Mouse (Mus musculus) frontal cortex, adult (tissue): ENCODE data around the gene Pax9.

ENCODE experiments used
- ATAC-seq: cut with Nextera tagmentation; 2 replicates; pipeline ENCODE4 v1.9.2; 2017; ENCODE audit warnings: mild to moderate bottlenecking, moderate library complexity, mixed read lengths; ENCODE audit not compliant: low TSS enrichment

Gene Pax9

DNA sequence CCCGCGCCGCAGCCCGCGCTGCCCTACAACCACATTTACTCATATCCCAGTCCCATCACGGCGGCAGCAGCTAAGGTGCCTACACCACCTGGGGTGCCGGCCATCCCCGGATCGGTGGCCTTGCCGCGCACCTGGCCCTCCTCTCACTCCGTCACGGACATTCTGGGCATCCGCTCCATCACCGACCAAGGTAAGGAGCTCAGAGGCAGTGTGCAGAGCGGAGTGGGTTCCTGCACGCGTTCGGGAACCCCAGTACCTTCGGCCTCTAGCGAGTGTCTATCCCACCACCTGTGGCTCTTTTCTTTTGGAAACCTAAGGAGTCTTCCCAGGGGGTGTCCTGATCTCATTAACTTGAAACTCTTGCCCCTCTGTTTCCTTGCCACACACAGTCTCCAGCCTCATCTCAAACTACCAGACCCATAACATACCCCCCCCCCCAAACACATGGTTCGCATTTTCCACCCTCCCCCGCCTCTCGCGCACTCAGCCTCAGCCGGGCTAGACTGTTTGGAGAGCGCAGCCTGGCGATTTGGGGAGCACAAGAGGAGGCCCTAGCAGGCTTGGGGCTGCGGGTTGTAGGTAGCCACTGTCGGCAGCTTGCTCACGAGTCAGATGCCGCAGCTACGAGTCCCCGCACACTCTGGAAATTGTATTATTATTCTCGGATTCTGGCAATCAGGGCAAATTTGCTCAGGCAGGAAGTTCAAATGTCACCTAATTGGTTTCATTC, 5.6 kb downstream of the Pax9 start:
- no peak for ATAC-seq

DNA sequence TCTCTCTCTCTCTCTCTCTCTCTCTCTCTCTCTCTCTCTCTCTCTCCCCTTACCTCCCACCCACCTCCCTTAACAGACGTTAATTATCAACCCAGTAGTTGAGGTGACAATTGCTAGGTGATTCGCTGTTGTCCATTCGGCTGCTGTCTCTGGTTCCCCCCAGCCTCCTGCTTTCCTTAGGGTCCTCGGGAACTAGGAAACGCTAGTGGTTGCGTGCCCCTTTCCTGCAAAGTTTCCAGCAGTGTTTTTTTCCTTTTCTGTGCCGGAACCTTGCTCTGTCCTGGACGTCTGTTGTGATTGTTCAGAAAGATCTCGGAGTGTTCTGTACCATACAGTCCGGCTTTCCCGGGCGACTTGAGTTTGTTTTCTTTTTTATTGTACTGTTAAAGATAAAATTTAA, 6.2 kb downstream of the Pax9 start:
- ATAC-seq, result no peak

DNA sequence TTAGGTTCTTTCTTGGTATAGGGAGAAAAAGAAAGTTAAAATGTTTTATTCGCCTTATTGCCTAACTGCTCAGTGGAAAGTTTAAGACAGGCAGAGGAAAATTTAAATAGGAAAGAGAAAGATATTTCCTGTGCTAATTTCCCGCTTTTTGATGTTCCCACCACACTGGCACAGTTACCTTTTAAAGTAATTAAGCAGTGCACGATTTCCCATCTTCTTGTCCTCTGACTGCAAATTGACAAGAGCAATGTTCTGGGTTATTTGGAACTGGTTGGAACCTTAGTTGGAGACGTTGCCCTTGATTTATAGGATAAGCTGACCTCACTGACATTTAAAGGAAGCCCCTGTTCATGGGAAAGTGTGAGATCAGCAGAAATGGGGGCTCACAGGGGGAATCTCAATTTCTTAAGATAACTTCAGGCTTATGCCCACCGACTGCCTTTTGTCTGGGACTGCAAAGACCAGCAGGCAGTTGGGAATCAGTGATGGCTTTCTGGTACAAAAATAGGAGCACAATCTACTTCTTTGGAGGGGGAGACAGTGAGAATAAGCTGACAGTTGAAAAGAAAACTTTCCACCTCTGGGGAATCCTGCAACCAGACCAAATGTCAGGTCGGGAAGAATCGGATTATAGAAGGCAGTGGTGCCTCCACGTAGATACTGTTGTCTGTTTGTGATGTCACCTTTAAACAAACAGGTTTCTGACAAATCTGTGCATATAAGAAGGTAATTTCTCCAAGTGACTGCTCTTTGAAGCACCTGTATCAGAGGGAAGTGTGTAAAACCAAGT, 6.8 kb downstream of the Pax9 start:
- ATAC-seq, result no peak

DNA sequence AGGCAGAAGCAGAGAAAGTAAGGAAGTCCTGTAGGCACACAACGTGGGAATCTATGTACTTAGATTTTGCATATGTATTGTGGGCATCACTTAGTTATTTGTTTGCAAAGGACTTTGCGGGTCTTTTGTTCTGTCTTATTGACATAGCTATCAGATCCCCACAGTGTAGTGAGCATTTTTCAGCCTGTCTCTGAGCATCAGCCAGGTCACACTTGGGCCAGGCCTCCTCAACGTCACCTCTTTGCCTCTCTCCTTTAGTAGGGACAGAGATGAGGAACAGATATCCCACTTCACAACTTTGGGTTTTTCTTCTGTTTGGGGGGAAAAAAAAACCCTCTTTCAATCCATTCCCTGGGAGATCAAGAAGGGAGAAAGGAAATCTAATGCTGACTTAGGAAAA, 7.8 kb downstream of the Pax9 start:
- ATAC-seq, result no peak

DNA sequence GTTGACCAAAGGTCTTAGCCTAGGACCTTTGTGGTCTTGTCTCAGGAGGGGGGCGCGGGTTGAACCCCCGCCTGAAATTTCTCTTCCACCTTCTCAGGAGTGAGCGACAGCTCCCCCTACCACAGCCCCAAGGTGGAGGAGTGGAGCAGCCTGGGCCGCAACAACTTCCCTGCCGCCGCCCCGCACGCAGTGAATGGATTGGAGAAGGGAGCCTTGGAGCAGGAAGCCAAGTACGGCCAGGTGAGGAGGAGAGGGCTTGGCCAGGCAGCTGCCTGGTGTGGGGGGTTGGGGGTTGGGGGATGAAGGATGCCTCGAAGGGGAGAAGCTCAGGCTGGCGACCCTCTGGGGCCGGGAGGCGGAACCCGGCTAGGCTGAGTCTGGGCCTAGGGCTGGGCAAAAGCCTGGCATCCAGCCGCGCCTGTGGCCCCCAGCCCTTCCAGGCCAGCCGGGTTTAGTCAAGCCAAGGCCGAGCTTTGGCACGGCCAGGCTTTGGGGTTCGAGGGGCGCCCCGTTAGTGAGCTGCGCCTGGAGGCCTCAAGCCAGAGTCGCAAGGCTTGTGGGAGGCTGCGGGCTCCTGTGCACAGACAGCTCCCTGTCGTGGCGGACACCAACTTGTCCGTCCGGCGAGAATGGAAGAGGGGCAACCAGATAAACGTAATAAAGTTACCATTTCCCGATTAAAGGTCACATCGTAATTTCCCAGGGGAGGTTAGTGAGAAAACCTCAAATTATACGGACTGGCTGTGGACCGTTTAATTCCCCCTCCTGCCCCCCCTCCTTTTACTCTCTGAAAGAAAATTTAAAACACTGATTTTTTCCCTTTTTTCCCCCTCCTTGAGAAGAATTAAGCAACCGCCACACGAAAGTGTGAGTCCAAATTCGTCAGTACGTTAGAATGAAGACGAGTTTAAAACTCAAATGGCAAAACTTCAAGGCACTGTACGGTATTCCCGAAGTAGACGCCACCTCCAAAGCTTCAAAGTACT, 8.6 kb downstream of the Pax9 start:
- ATAC-seq, result no peak

DNA sequence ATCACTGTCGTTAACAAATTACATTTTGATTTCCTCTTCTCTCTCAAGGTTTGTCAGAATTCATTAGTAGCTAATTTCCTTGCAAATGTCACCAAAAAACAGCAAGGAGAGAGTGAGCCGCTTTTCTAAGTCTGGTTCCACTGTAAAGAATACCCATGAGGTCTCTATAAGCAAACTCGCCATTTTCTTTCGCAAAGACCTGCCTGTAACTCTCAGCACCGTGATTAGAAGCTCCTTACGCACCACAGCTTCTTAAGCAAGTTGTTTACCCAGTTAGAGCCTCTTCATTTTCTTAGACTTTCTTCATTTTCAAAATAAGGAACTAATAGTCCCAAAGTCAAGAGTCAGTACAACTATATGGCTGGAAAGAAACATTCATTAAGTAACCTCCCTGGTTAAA, 9.4 kb downstream of the Pax9 start:
- ATAC-seq, result no peak

DNA sequence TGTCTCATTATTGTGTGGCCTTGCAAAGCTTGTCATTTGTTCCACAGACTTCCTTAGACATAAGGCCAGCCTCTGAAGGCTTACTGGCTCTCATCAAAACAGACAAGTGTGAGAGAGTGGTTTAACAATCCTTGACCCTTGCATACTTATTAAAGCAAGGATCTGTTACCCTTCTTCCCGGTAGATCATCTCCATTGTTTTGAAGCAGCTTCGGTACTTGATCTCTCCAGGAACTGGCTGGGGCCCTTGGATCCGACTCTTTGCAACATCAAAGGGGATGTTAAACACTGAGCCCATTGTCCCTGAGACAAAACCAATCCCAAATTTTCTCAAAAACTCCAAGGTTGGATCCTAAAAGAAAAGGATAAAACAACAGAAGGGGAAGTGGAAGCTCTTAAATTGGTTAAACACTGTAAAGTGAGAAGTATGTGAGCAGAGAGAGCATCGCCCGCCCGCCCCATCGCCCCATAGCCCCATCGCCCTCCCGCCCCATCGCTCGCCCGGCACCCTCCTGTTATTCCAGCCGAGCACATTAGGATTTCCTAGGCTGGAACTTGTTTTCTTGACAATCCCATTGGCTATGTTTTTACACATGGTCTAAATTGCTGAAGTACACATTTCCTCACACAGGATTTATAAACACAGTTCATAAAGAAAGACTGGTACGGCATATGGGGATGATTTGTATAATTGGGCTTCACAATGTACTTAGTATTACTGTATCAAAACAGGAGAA, 26.6 kb downstream of the Pax9 start:
- no peak for ATAC-seq

DNA sequence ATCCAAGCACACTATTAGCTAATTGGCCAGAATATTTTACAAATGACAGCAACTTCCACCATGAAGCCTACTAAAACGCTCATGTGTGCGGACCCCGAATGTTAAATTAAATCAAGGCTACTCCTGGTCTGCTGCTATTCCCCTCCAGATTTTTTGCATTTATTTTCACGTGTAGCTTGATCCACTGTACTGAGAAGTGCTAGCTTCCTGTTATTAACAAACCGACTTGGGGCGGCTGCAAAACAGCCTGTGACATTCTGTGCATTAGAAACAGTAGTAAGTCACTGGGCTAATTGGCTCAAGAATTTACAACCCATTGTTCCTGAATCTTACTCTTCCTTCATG, 27.1 kb downstream of the Pax9 start:
- no peak for ATAC-seq

DNA sequence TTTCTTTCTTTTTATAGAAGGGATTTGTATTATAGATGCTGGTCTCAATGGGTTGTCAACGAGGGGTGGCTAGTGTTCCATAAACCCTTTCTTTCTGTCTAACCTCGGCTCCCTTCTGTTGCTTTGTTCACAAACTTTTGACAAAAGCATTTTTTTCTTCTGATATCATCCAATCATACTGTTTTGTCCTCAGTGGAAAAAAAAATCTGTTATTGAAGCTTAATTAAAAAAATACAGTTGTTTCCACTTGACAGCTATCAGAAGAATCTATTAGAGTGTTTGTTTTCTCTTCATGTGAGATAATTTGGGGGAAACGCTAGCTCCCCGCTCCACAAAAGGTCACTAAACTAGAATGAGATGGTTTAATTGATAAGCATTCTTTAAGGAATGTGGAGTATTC, 36.1 kb downstream of the Pax9 start:
- no peak for ATAC-seq

DNA sequence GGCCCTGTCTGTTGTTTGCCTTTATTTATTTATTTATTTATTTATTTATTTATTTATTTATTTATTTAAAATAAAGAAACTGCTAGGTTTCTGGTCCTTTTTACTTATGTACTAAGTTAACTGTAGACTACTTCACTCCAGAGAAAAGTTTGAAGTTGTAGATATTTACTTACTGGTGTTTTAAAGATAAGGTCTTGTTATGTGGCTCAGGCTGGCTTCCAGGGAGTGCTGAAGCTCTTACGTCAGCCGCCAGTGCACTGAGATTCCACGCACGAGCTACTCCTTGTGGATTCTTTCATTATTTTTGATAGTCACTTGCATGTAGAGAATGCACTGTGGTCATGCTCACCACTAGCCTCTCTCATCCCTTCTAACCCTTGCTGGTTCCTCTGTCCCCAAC, 45.5 kb downstream of the Pax9 start:
- ATAC-seq, result no peak
